Mouse (Mus musculus) erythroblast, embryonic 14.5 days (primary cell): ENCODE data around the gene Nlgn3.

Source experiments
- GATA1 ChIP-seq: IDR thresholded peaks from 2 replicates; pipeline ENCODE4 v1.6.1; 2012; ENCODE audit warnings: low read length, inconsistent platforms, mixed read lengths
- TAL1 ChIP-seq: IDR thresholded peaks from 3 replicates; pipeline ENCODE4 v1.6.1; 2012; ENCODE audit warnings: low read length, inconsistent platforms, mixed read lengths

- TF ChIP-seq TAL1 = no peak
- TF ChIP-seq GATA1 = no peak
Observed at GRCm38 (mm10) chrX:101370573-101370972, 71.6 kb downstream of the Nlgn3 start.
